In the genomic region with DNA sequence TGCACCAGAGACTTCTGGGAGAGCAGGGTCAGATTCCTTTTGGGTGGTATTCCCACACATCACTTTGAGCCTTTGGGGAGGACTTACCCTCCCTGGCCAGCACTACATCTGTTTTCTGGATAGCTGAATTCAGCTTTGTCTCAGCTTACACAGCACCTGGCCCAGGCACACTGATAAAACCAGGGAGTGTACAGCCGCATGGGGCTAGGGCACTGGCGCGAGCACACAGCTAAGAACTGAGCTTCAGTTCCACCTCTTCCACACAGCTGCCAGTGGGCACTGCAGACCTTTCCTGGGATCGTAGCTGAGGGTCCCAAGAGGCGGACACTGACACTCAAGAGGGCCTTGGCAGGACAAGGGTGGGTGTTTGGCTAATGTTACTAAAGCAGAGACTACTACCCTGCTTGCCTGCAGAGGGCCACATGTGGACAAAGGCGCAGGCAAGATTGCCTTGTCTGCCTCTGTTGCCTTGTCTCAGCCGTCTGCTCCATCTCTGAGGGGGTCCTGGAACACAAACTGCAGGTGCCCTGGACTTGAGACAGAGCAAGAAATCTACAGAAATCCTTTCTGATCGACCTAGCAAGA, we compare ENCODE assay signal across 19 mouse cellular contexts. TPM values are rescaled to one million over a fixed set of nuclear protein-coding genes. Genes with fewer than 3 reads are reported as not detected.
A peak's percentile ranks its signal among the peaks of the same experiment; 100 is the strongest.
DNase-seq lines count a peak whose midpoint lies in the region; ATAC-seq and TF ChIP-seq lines count a peak whose summit lies in the region.
"Had no signal": no experiment of that assay in that cellular context is flagged by ENCODE, and none has a peak within 500 bp of the region (broad histone marks: within the 10 kb centered on the region; RNA-seq: fewer than 3 reads in every experiment).

No protein-coding gene starts in this region.

- no peak overlapping the region for H3K4me2 ChIP-seq in stomach, embryonic 15.5 days
- H3K4me2 ChIP-seq in stomach, postnatal 0 days (replicated peaks; ENCODE audit: low read depth): no peak overlapping the region
- peak overlapping the region; percentile 51 for H3K4me2 ChIP-seq in liver, embryonic 12.5 days
- H3K4me2 ChIP-seq in midbrain, embryonic 13.5 days (replicated peaks): no peak overlapping the region
- H3K4me2 ChIP-seq: hindbrain, embryonic 13.5 days; intestine, embryonic 15.5 days; limb, embryonic 13.5 days; midbrain, embryonic 12.5 days had no signal

- H3K4me1 ChIP-seq in stomach, embryonic 15.5 days: peaks cover 5% of the 10 kb centered on the region; the same call in 1 of the 2 replicates
- peaks cover 3% of the 10 kb centered on the region; the same call in 1 of the 2 replicates for H3K4me1 ChIP-seq in stomach, postnatal 0 days (replicated peaks; ENCODE audit: control insufficient read depth, insufficient read depth)
- peaks cover 60% of the 10 kb centered on the region for H3K4me1 ChIP-seq in liver, embryonic 12.5 days
- peaks cover 17% of the 10 kb centered on the region for H3K4me1 ChIP-seq in midbrain, embryonic 13.5 days (replicated peaks)
- H3K4me1 ChIP-seq: intestine, embryonic 15.5 days had no signal

- no peak for TF ChIP-seq EP300 in stomach, postnatal 0 days (optimal IDR thresholded peaks at IDR 0.05)

- no peaks in the 10 kb centered on the region for H3K27me3 ChIP-seq in stomach, embryonic 15.5 days (replicated peaks)
- H3K27me3 ChIP-seq in stomach, postnatal 0 days (ENCODE audit: control insufficient read depth, insufficient read depth, low read length): no peaks in the 10 kb centered on the region
- H3K27me3 ChIP-seq in liver, embryonic 12.5 days (replicated peaks): no peaks in the 10 kb centered on the region
- no peaks in the 10 kb centered on the region for H3K27me3 ChIP-seq in midbrain, embryonic 13.5 days
- H3K27me3 ChIP-seq: CH12.LX; hindbrain, embryonic 13.5 days; intestine, embryonic 15.5 days; limb, embryonic 13.5 days; midbrain, embryonic 12.5 days had no signal

- H3K36me3 ChIP-seq in stomach, embryonic 15.5 days: peaks cover 25% of the 10 kb centered on the region; the same call in 1 of the 2 replicates
- peaks cover 4% of the 10 kb centered on the region; the same call in 1 of the 2 replicates for H3K36me3 ChIP-seq in stomach, postnatal 0 days (ENCODE audit: control insufficient read depth, insufficient read depth, low read length)
- H3K36me3 ChIP-seq in liver, embryonic 12.5 days: peaks cover 87% of the 10 kb centered on the region
- peaks cover 40% of the 10 kb centered on the region for H3K36me3 ChIP-seq in midbrain, embryonic 13.5 days

- DNase-seq in cerebellum, adult 9-11 months: peak; percentile 11
- DNase-seq in cerebellum, adult 11 months: no peak
- no peak for DNase-seq in stomach, postnatal 0 days (ENCODE audit: low spot score)
- DNase-seq in spleen, postnatal 10 days (ENCODE audit: low spot score in 2 of 2): peak; percentile 53 to 67
- DNase-seq in right cerebral cortex, postnatal 4 days: no peak
- DNase-seq: cerebellum, adult 2 months; heart, adult 2 months; heart, postnatal 10 days; lung, postnatal 14 days; thymus, postnatal 4 days had no signal

- no peak for TF ChIP-seq CTCF in stomach, postnatal 0 days (IDR thresholded peaks at IDR 0.05; ENCODE audit: low read depth)

- H3K27ac ChIP-seq in stomach, embryonic 15.5 days: 0 out of 2 replicates have a peak overlapping the region, but pooled peaks have one; percentile 21
- no peak overlapping the region for H3K27ac ChIP-seq in stomach, postnatal 0 days (replicated peaks)
- H3K27ac ChIP-seq in liver, embryonic 12.5 days: peak overlapping the region; percentile 97
- H3K27ac ChIP-seq in midbrain, embryonic 13.5 days: no peak overlapping the region
- H3K27ac ChIP-seq: heart, adult 2 months; hindbrain, embryonic 13.5 days; intestine, embryonic 15.5 days; limb, embryonic 13.5 days; midbrain, embryonic 12.5 days had no signal

- ATAC-seq in stomach, embryonic 15.5 days (ENCODE audit: insufficient read depth, low FRiP score, low read depth): peak; percentile 54; the same call in 1 of the 2 replicates
- no peak for ATAC-seq in stomach, postnatal 0 days (ENCODE audit: low FRiP score, low TSS enrichment)
- ATAC-seq in liver, embryonic 12.5 days: peak; percentile 79
- no peak for ATAC-seq in midbrain, embryonic 13.5 days
- ATAC-seq: forebrain, embryonic 14.5 days had no signal

- no peak overlapping the region for H3K9ac ChIP-seq in stomach, embryonic 15.5 days
- no peak overlapping the region for H3K9ac ChIP-seq in stomach, postnatal 0 days (ENCODE audit: low read length)
- peak overlapping the region; percentile 61 for H3K9ac ChIP-seq in liver, embryonic 12.5 days
- no peak overlapping the region for H3K9ac ChIP-seq in midbrain, embryonic 13.5 days (replicated peaks)
- H3K9ac ChIP-seq: hindbrain, embryonic 13.5 days; intestine, embryonic 15.5 days; limb, embryonic 13.5 days; midbrain, embryonic 12.5 days had no signal

- 74% methylated on average over 8 of the region's 8 CpGs for WGBS in stomach, embryonic 15.5 days
- WGBS in stomach, postnatal 0 days: 79% methylated on average over 8 of the region's 8 CpGs
- 53% methylated on average over 8 of the region's 8 CpGs for WGBS in liver, embryonic 12.5 days (ENCODE audit: insufficient replicate concordance)
- 83% methylated on average over 8 of the region's 8 CpGs for WGBS in midbrain, embryonic 13.5 days

- no peaks in the 10 kb centered on the region for H3K9me3 ChIP-seq in stomach, embryonic 15.5 days
- H3K9me3 ChIP-seq in stomach, postnatal 0 days (ENCODE audit: control insufficient read depth, low read length): no peaks in the 10 kb centered on the region
- no peaks in the 10 kb centered on the region for H3K9me3 ChIP-seq in liver, embryonic 12.5 days (replicated peaks)
- no peaks in the 10 kb centered on the region for H3K9me3 ChIP-seq in midbrain, embryonic 13.5 days
- H3K9me3 ChIP-seq: hindbrain, embryonic 13.5 days; intestine, embryonic 15.5 days; limb, embryonic 13.5 days; midbrain, embryonic 12.5 days had no signal

- H3K4me3 ChIP-seq in stomach, embryonic 15.5 days (replicated peaks): no peak overlapping the region
- H3K4me3 ChIP-seq in stomach, postnatal 0 days (ENCODE audit: low read depth, low read length): no peak overlapping the region
- H3K4me3 ChIP-seq in liver, embryonic 12.5 days: 0 out of 2 replicates have a peak overlapping the region, but pooled peaks have one; percentile 9
- H3K4me3 ChIP-seq in midbrain, embryonic 13.5 days (replicated peaks): no peak overlapping the region
- H3K4me3 ChIP-seq: heart, adult 2 months; hindbrain, embryonic 13.5 days; intestine, embryonic 15.5 days; limb, embryonic 13.5 days; midbrain, embryonic 12.5 days had no signal

RNA-seq across cellular contexts. Expression of a gene that starts 57.4 kb away (rescaled TPM):
- 33.6 and 35.8 TPM in 2 replicates for polyA plus RNA-seq in stomach, embryonic 15.5 days (2015; fragmentation: Nextera tagmentation; extraction: Ambion mirVana)
- polyA plus RNA-seq in stomach, postnatal 0 days (2015; fragmentation: Nextera tagmentation; extraction: Ambion mirVana): 13.9 and 14.7 TPM in 2 replicates
- polyA plus RNA-seq in liver, embryonic 12.5 days (2016; fragmentation: Nextera tagmentation; extraction: Ambion mirVana): 23.7 and 24.4 TPM in 2 replicates
- 36.0 and 39.7 TPM in 2 replicates for polyA plus RNA-seq in midbrain, embryonic 13.5 days (2015; fragmentation: Nextera tagmentation; extraction: Ambion mirVana)

Comparison
In these comparisons a context has a peak if more than half of its experiments do, and no peak if none do; other contexts are left out.
1. DNase-seq: peak in cerebellum, adult 9-11 months (single experiment) and spleen, postnatal 10 days (2 of 2); none in cerebellum, adult 11 months (single experiment), stomach, postnatal 0 days (single experiment) and right cerebral cortex, postnatal 4 days (single experiment).
2. ATAC-seq: peak in stomach, embryonic 15.5 days (single experiment) and liver, embryonic 12.5 days (single experiment); none in stomach, postnatal 0 days (single experiment) and midbrain, embryonic 13.5 days (single experiment).
3. H3K27ac ChIP-seq: peak in stomach, embryonic 15.5 days (single experiment) and liver, embryonic 12.5 days (single experiment); none in stomach, postnatal 0 days (single experiment) and midbrain, embryonic 13.5 days (single experiment).